Comparison of ENCODE assay signal across 25 mouse cellular contexts in genomic region chr13:67343422-67343821, GRCm38 (mm10). TPM values are rescaled to one million over a fixed set of nuclear protein-coding genes. Genes with fewer than 3 reads are reported as not detected.
DNase-seq lines count a peak whose midpoint lies in the region; ATAC-seq and TF ChIP-seq lines count a peak whose summit lies in the region.
"Had no signal": no experiment of that assay in that cellular context is flagged by ENCODE, and none has a peak within 500 bp of the region (broad histone marks: within the 10 kb centered on the region; RNA-seq: fewer than 3 reads in every experiment).

No protein-coding gene starts in this region.

- H3K27ac ChIP-seq in forebrain, embryonic 10.5 days: no peak overlapping the region
- no peak overlapping the region for H3K27ac ChIP-seq in cerebellum, adult 2 months (ENCODE audit: insufficient read depth, low read length)

- peaks cover 3% of the 10 kb centered on the region; the same call in 1 of the 2 replicates for H3K36me3 ChIP-seq in forebrain, embryonic 10.5 days (replicated peaks)

- TF ChIP-seq POLR2A in cerebellum, adult 2 months (IDR thresholded peaks at IDR 0.05; ENCODE audit: borderline replicate concordance, insufficient read depth, low read length): no peak

- no peak overlapping the region for H3K4me3 ChIP-seq in forebrain, embryonic 10.5 days
- H3K4me3 ChIP-seq in cerebellum, adult 2 months (replicated peaks; ENCODE audit: insufficient read depth, low read depth, low read length): no peak overlapping the region

- H3K4me1 ChIP-seq in forebrain, embryonic 10.5 days: no peaks in the 10 kb centered on the region
- no peaks in the 10 kb centered on the region for H3K4me1 ChIP-seq in cerebellum, adult 2 months (ENCODE audit: control insufficient read depth, insufficient read depth, low read length)

- TF ChIP-seq CTCF in cerebellum, adult 2 months (IDR thresholded peaks at IDR 0.05; ENCODE audit: borderline replicate concordance, insufficient read depth, low read depth, low read length): no peak

- no peaks in the 10 kb centered on the region for H3K27me3 ChIP-seq in forebrain, embryonic 10.5 days (ENCODE audit: poor library complexity, severe bottlenecking)
- no peaks in the 10 kb centered on the region for H3K27me3 ChIP-seq in cerebellum, adult 2 months (ENCODE audit: control insufficient read depth, insufficient read depth, low read length)
- H3K27me3 ChIP-seq: CH12.LX, Patski had no signal

- H3K9me3 ChIP-seq in forebrain, embryonic 10.5 days: no peaks in the 10 kb centered on the region
- H3K9me3 ChIP-seq: G1E had no signal

- DNase-seq in 416B (ENCODE audit: low read depth): peak; percentile 69
- no peak for DNase-seq in forebrain, embryonic 10.5 days (ENCODE audit: extremely low spot score, low spot score)
- no peak for DNase-seq in layer of hippocampus, postnatal 36 days
- DNase-seq in cerebellum, adult 2 months: no peak
- no peak for DNase-seq in kidney, postnatal 14 days
- DNase-seq: adrenal gland, adult 2 months; adrenal gland, adult 8-10 months; adrenal gland, postnatal 10 days; adrenal gland, postnatal 14 days; adrenal gland, postnatal 25 days; adrenal gland, postnatal 36 days; B cell, adult 2 months; cerebellum, adult 11 months; cerebellum, adult 11-12 months; cerebellum, adult 18-20 months had no signal

- ATAC-seq in granulocyte monocyte progenitor cell, adult 5-6 weeks (replicated peaks; ENCODE audit: poor library complexity, severe bottlenecking): peak; percentile 96
- ATAC-seq in megakaryocyte, adult 5-6 weeks (ENCODE audit: poor library complexity, severe bottlenecking): peak; percentile 85
- peak; percentile 89 for ATAC-seq in megakaryocyte progenitor cell, adult 5-6 weeks (replicated peaks; ENCODE audit: poor library complexity)
- ATAC-seq: activated CD4-positive, CD25-positive, alpha-beta regulatory T cell, adult 4 months; CD4-positive, CD25-positive, alpha-beta regulatory T cell, adult 4 months; Patski had no signal

- WGBS in forebrain, embryonic 10.5 days: 94% methylated on average over 2 of the region's 2 CpGs
- WGBS in cerebellum, adult 2 months: 90% methylated on average over 2 of the region's 2 CpGs

RNA-seq across cellular contexts. Expression of gene Zfp595, which starts 11.1 kb away (rescaled TPM):
- 6.9 and 10.0 TPM in 2 replicates for total RNA-seq in granulocyte monocyte progenitor cell, adult 5-6 weeks (2014; fragmentation: Nextera tagmentation)
- total RNA-seq in granulocyte monocyte progenitor cell, adult 5-6 weeks (2017): 4.4 and 8.9 TPM in 2 replicates
- total RNA-seq in megakaryocyte, adult 5-6 weeks (2015): 10.9 and 11.7 TPM in 2 replicates
- total RNA-seq in megakaryocyte, adult 5-6 weeks (2017): 8.4 and 8.7 TPM in 2 replicates
- 5.7 and 8.7 TPM in 2 replicates for total RNA-seq in megakaryocyte progenitor cell, adult 5-6 weeks (2015)
- 3.7 and 8.6 TPM in 2 replicates for total RNA-seq in megakaryocyte progenitor cell, adult 5-6 weeks (2017)
- 1.9 and 2.2 TPM in 2 replicates for polyA plus RNA-seq in forebrain, embryonic 10.5 days (2016; fragmentation: Nextera tagmentation; extraction: Ambion mirVana)
- total RNA-seq in layer of hippocampus, postnatal 36 days (2021): 1 to 10 TPM; 3.0 to 3.3 TPM
- polyA plus RNA-seq in cerebellum, adult 2 months (2012; rRNA removed): 2.3 and 2.4 TPM in 2 replicates

RNA-seq across cellular contexts. Expression of gene Gm28044, which starts 16.9 kb away (rescaled TPM):
- total RNA-seq in granulocyte monocyte progenitor cell, adult 5-6 weeks (2014; fragmentation: Nextera tagmentation): 4.3 TPM in 1 of 2 replicates, not detected in the other
- total RNA-seq in granulocyte monocyte progenitor cell, adult 5-6 weeks (2017): 8.4 and 31.0 TPM in 2 replicates
- 4.0 and 7.5 TPM in 2 replicates for total RNA-seq in megakaryocyte, adult 5-6 weeks (2015)
- 17.5 and 18.9 TPM in 2 replicates for total RNA-seq in megakaryocyte, adult 5-6 weeks (2017)
- 0.72 and 1.5 TPM in 2 replicates for total RNA-seq in megakaryocyte progenitor cell, adult 5-6 weeks (2015)
- 17.2 and 21.1 TPM in 2 replicates for total RNA-seq in megakaryocyte progenitor cell, adult 5-6 weeks (2017)
- 0.37 TPM in 1 of 2 replicates, not detected in the other for polyA plus RNA-seq in forebrain, embryonic 10.5 days (2016; fragmentation: Nextera tagmentation; extraction: Ambion mirVana)
- 1 to 10 TPM; 1.9 to 2.4 TPM for total RNA-seq in layer of hippocampus, postnatal 36 days (2021)
- 0.43 TPM in 1 of 2 replicates, not detected in the other for polyA plus RNA-seq in cerebellum, adult 2 months (2012; rRNA removed)
- total RNA-seq: ES-E14 had no signal
- polyA plus RNA-seq: activated CD4-positive, CD25-positive, alpha-beta regulatory T cell, adult 4 months; adrenal gland, adult 2 months; G1E had no signal

RNA-seq across cellular contexts. Expression of gene Zfp953, which starts 17.0 kb away (rescaled TPM):
- total RNA-seq in granulocyte monocyte progenitor cell, adult 5-6 weeks (2014; fragmentation: Nextera tagmentation): 4.5 and 9.2 TPM in 2 replicates
- 6.3 and 9.2 TPM in 2 replicates for total RNA-seq in granulocyte monocyte progenitor cell, adult 5-6 weeks (2017)
- total RNA-seq in megakaryocyte, adult 5-6 weeks (2015): 14.0 and 14.4 TPM in 2 replicates
- total RNA-seq in megakaryocyte, adult 5-6 weeks (2017): 11.3 and 12.1 TPM in 2 replicates
- total RNA-seq in megakaryocyte progenitor cell, adult 5-6 weeks (2015): 10.4 and 12.6 TPM in 2 replicates
- 7.4 and 10.9 TPM in 2 replicates for total RNA-seq in megakaryocyte progenitor cell, adult 5-6 weeks (2017)
- polyA plus RNA-seq in forebrain, embryonic 10.5 days (2016; fragmentation: Nextera tagmentation; extraction: Ambion mirVana): 0.87 and 1.1 TPM in 2 replicates
- total RNA-seq in layer of hippocampus, postnatal 36 days (2021): 1 to 10 TPM in 1 of 2 experiments, under 1 TPM in 1; 1.00 to 1.1 TPM
- 0.44 and 0.59 TPM in 2 replicates for polyA plus RNA-seq in cerebellum, adult 2 months (2012; rRNA removed)

RNA-seq across cellular contexts. Expression of gene Gm28041, which starts 32.1 kb away (rescaled TPM):
- 6.1 TPM in 1 of 2 replicates, not detected in the other for total RNA-seq in granulocyte monocyte progenitor cell, adult 5-6 weeks (2014; fragmentation: Nextera tagmentation)
- not detected in 2 replicates for total RNA-seq in granulocyte monocyte progenitor cell, adult 5-6 weeks (2017)
- total RNA-seq in megakaryocyte, adult 5-6 weeks (2015): 1.6 TPM in 1 of 2 replicates, not detected in the other
- total RNA-seq in megakaryocyte, adult 5-6 weeks (2017): 3.6 and 4.6 TPM in 2 replicates
- 1.7 and 2.1 TPM in 2 replicates for total RNA-seq in megakaryocyte progenitor cell, adult 5-6 weeks (2015)
- 1.00 and 1.2 TPM in 2 replicates for total RNA-seq in megakaryocyte progenitor cell, adult 5-6 weeks (2017)
- polyA plus RNA-seq in forebrain, embryonic 10.5 days (2016; fragmentation: Nextera tagmentation; extraction: Ambion mirVana): 0.50 TPM in 1 of 2 replicates, not detected in the other
- total RNA-seq in layer of hippocampus, postnatal 36 days (2021): under 1 TPM; 0.50 to 0.56 TPM
- not detected in 2 replicates for polyA plus RNA-seq in cerebellum, adult 2 months (2012; rRNA removed)
- polyA plus RNA-seq: adrenal gland, adult 2 months; brain, embryonic 14.5 days; G1E had no signal

RNA-seq across cellular contexts. Expression of gene Zfp456, which starts 32.2 kb away (rescaled TPM):
- 4.1 and 6.3 TPM in 2 replicates for total RNA-seq in granulocyte monocyte progenitor cell, adult 5-6 weeks (2014; fragmentation: Nextera tagmentation)
- total RNA-seq in granulocyte monocyte progenitor cell, adult 5-6 weeks (2017): 1.8 and 5.7 TPM in 2 replicates
- total RNA-seq in megakaryocyte, adult 5-6 weeks (2015): 4.5 and 6.4 TPM in 2 replicates
- total RNA-seq in megakaryocyte, adult 5-6 weeks (2017): 4.0 and 4.5 TPM in 2 replicates
- total RNA-seq in megakaryocyte progenitor cell, adult 5-6 weeks (2015): 4.8 and 5.2 TPM in 2 replicates
- total RNA-seq in megakaryocyte progenitor cell, adult 5-6 weeks (2017): 3.5 and 4.8 TPM in 2 replicates
- polyA plus RNA-seq in forebrain, embryonic 10.5 days (2016; fragmentation: Nextera tagmentation; extraction: Ambion mirVana): 0.62 and 0.86 TPM in 2 replicates
- total RNA-seq in layer of hippocampus, postnatal 36 days (2021): under 1 TPM; 0.77 to 0.88 TPM
- 0.30 and 0.77 TPM in 2 replicates for polyA plus RNA-seq in cerebellum, adult 2 months (2012; rRNA removed)
- polyA plus RNA-seq: adrenal gland, adult 2 months had no signal
